Mouse (Mus musculus): ENCODE data around the gene 4930438A08Rik. TPM values are rescaled to one million over a fixed set of nuclear protein-coding genes. Genes with fewer than 3 reads are reported as not detected.

Gene 4930438A08Rik
- polyA plus RNA-seq, 1 experiment from 2014 or later: not detected

DNA sequence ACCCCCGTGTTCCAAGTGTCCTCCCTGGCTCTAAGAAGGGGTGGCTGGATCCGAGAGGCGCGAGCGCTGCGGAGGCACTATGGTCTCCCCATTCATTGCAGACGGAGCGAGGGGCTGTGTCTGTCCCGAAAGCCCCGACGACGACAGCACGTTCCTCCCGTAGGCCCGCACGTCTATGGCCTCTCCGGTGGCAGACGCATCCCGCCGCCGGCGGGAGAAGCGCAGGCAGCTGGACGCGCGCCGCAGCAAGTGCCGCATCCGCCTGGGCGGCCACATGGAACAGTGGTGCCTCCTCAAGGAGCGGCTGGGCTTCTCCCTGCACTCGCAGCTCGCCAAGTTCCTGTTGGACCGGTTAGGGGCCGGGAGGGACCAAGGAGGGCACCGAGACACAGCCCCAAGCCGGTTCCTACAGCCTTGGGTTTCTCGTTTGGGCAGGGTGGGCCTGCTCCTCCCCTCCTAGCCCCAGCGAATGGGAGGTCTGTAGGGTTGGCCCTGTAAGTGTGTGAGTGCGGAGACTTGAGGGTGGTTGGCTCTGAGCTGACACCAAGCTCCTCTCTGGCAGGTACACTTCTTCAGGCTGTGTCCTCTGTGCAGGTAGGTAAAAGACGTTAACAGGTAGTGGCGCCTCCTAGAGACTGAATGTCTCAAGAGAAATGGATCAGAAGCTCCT lies 32.9 kb downstream of the 4930438A08Rik start:
- Histone ChIP-seq H3K4me1 (peaks cover 15% of the 10 kb centered on the region), H3K4me2 (peak overlapping the region; percentile 91), H3K9ac (peak overlapping the region; percentile 84), H3K27me3 (no peaks in the 10 kb centered on the region), H3K9me3 (no peaks in the 10 kb centered on the region), H3K36me3 (peaks cover 12% of the 10 kb centered on the region; the same call in 1 of the 2 replicates), H3K27ac (peak overlapping the region; percentile 87), H3K4me3 (peak overlapping the region; percentile 57)
- 0% methylated on average over 42 of the region's 42 CpGs for WGBS
- peak; percentile 57 for ATAC-seq (ENCODE audit: insufficient number of reproducible peaks, insufficient read depth, low FRiP score, low TSS enrichment, low read depth)

DNA sequence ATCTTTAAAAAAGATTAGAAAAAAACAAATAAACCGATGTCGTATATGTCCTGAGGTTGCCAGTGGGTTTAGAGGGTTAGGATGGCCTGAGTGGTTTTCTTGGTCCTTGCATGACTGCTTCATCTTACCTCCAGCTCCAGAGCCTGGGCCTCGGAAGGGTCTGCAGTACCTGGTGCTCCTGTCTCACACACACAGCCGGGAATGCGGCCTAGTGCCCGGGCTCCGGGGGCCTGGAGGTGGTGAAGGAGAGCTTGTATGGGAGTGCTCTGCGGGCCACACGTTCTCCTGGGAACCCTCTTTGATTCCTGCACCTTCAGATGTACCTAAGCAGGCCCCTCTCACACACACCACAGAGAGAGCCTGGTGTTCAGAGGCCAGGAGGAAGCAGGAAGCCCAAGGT lies 34.1 kb downstream of the 4930438A08Rik start:
- Histone ChIP-seq H3K27me3 (no peaks in the 10 kb centered on the region), H3K9ac (no peak overlapping the region), H3K4me3 (no peak overlapping the region), H3K36me3 (peaks cover 12% of the 10 kb centered on the region; the same call in 1 of the 2 replicates), H3K27ac (no peak overlapping the region), H3K4me2 (no peak overlapping the region), H3K9me3 (no peaks in the 10 kb centered on the region), H3K4me1 (peaks cover 13% of the 10 kb centered on the region)
- 93% methylated on average over 9 of the region's 9 CpGs for WGBS
- ATAC-seq (ENCODE audit: insufficient number of reproducible peaks, insufficient read depth, low FRiP score, low TSS enrichment, low read depth): no peak

DNA sequence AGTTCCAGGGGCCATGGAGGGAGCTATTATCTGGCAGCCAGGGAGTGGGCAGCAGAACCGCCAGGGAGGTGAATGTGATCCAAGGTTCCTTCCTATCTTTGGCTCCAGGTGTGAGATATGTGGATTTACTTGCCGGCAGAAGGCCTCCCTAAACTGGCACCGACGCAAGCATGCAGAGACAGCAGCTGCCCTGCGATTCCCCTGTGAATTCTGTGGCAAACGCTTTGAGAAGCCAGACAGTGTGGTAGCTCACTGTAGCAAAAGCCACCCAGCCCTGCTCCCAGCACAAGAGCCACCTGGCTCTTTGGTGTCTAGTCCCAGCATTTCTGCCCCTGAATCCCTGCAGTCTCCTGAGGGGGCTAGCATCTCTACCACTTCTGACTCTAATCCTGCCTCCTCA lies 39.5 kb downstream of the 4930438A08Rik start:
- ATAC-seq (ENCODE audit: insufficient number of reproducible peaks, insufficient read depth, low FRiP score, low TSS enrichment, low read depth): no peak
- Histone ChIP-seq H3K27me3 (no peaks in the 10 kb centered on the region), H3K36me3 (peaks cover 58% of the 10 kb centered on the region), H3K9me3 (no peaks in the 10 kb centered on the region), H3K4me1 (no peaks in the 10 kb centered on the region), H3K9ac (no peak overlapping the region), H3K4me2 (no peak overlapping the region), H3K4me3 (no peak overlapping the region), H3K27ac (no peak overlapping the region)
- 82% methylated on average over 6 of the region's 6 CpGs for WGBS

DNA sequence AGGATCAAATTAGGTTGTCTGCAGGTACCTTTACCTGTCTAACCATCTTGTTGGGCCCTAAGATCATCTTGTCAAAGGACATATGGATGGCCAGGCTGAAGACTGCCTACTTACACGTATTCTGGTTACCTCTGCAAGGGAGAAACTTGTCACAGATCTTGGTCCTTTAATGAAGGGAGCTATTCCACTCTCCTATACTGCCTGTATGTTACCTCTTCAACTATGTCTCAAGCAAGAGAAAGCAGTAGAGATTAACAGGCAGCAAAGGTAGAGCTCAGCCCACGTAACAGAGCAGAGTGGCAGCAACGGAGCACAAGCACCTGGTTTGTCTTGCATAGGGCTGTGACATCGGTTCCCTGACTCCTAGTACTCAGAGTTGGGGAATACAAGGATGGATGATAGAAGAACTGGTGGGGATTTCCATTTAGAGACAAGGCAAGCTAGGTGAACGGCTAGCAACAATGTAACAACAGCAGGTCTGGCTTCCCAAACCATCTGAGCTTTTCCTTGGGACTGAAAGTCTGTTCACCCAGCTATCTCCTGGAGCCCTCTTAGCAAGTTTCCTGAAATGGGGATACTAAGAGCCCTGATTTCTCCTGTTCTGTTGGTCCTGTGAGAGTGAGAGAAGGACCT lies 41.1 kb downstream of the 4930438A08Rik start:
- peaks cover 59% of the 10 kb centered on the region for H3K36me3 ChIP-seq
- no peak overlapping the region for H3K4me3 ChIP-seq
- WGBS: 91% methylated on average over 5 of the region's 5 CpGs
- H3K9ac ChIP-seq: no peak overlapping the region
- no peaks in the 10 kb centered on the region for H3K27me3 ChIP-seq
- no peak for ATAC-seq (ENCODE audit: insufficient number of reproducible peaks, insufficient read depth, low FRiP score, low TSS enrichment, low read depth)
- H3K4me2 ChIP-seq: no peak overlapping the region
- H3K9me3 ChIP-seq: no peaks in the 10 kb centered on the region
- H3K27ac ChIP-seq: no peak overlapping the region
- H3K4me1 ChIP-seq: no peaks in the 10 kb centered on the region

DNA sequence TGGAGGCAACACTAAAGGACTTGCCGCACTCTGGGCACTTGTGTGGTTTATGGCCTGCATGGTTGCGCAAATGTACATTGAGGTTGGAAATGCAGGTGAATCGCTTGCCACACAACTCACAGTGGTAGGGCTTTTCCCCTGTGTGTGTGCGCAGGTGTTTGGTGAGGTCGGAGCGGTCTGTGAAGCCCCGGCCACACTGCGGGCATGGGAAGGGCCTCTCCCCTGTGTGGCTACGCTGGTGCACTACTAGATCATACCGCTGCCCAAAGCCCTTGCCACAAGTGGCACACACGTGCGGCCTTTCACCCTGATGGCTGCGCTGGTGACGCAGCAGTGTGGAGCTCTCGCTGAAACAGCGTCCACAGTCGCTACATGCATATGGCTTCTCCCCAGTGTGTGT lies 41.7 kb downstream of the 4930438A08Rik start:
- H3K9ac ChIP-seq: no peak overlapping the region
- H3K27ac ChIP-seq: no peak overlapping the region
- WGBS: 86% methylated on average over 17 of the region's 17 CpGs
- no peaks in the 10 kb centered on the region for H3K9me3 ChIP-seq
- no peak overlapping the region for H3K4me2 ChIP-seq
- ATAC-seq (ENCODE audit: insufficient number of reproducible peaks, insufficient read depth, low FRiP score, low TSS enrichment, low read depth): 0 out of 2 replicates have a peak, but pooled peaks have one; percentile 34
- peaks cover under 1% of the 10 kb centered on the region; the same call in 1 of the 2 replicates for H3K4me1 ChIP-seq
- no peaks in the 10 kb centered on the region for H3K27me3 ChIP-seq
- H3K4me3 ChIP-seq: no peak overlapping the region
- H3K36me3 ChIP-seq: peaks cover 56% of the 10 kb centered on the region

DNA sequence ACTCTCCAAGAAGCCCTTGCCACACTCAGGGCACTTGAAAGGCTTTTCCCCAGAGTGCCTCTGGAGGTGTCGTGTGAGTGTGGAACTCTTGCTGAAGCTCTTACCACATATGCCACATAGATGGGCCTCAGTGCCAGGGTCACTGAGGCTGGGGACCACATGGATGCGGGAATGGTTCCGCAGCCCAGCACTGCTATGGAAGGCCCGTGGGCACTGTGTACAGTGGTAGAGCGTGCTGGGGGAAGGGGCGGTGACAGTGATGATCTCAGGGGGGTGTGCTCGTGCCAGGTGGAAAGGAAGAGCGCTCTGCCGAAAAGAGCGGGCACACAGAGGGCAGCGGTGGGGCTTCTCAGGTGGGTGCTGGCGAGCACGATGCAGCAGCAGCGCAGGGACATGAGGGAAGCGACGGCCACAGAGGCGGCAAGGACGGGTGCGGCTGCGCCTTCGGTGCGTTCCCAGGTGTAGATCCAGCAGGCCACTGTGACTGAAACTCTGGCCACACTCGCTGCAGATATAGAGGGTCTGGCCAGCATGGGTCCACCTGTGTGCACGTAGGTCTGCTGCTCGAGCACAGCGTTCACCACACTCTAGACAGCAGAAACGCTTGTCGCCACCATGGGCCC lies 42.3 kb downstream of the 4930438A08Rik start:
- peaks cover 6% of the 10 kb centered on the region for H3K4me1 ChIP-seq
- H3K4me2 ChIP-seq: no peak overlapping the region
- peaks cover 52% of the 10 kb centered on the region for H3K36me3 ChIP-seq
- ATAC-seq (ENCODE audit: insufficient number of reproducible peaks, insufficient read depth, low FRiP score, low TSS enrichment, low read depth): 0 out of 2 replicates have a peak, but pooled peaks have one; percentile 56
- no peak overlapping the region for H3K9ac ChIP-seq
- no peak overlapping the region for H3K4me3 ChIP-seq
- H3K27me3 ChIP-seq: no peaks in the 10 kb centered on the region
- WGBS: 73% methylated on average over 28 of the region's 28 CpGs
- H3K9me3 ChIP-seq: no peaks in the 10 kb centered on the region
- no peak overlapping the region for H3K27ac ChIP-seq

DNA sequence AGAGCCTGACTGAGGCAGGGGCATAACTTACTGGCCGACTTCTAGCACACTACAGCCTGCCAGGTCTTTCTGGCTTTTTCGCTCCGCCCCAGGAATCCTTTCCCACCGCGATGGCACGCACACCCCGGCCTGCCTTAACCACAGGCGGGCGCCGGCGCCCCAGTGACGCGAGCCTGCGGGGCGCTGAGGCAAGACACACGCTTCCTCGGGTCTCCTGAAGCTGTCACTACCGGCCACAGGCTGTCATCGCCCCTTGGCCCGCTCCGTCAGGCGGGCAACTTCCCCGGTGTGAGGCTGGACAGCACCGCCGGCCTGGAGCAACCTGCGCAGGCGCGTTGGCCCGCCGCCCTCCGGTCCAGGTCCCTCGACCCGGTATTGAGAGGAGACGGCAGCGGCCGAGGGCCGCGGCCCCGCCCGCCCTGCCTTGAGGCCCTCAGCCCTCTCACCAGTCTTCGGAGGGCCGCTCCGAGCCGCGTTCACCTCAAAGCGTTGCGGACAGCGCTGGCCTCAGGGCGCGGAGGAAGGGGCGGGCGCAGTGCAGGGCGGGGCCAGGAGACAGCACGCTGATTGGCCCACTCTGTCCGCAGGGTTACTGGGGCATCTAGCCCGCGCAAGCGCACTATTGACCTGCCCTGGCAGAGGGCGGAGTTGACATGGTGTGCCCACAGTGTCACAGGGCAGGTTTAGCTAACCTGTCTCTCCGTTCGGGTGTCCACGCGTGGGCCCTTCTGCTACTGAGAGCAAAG lies 48.4 kb downstream of the 4930438A08Rik start:
- WGBS: under 1% methylated on average over 60 of the region's 63 CpGs
- peaks cover 20% of the 10 kb centered on the region for H3K4me1 ChIP-seq
- ATAC-seq (ENCODE audit: insufficient number of reproducible peaks, insufficient read depth, low FRiP score, low TSS enrichment, low read depth): peak; percentile 99
- peak overlapping the region; percentile 98 for H3K27ac ChIP-seq
- peak overlapping the region; percentile 88 for H3K4me2 ChIP-seq
- no peaks in the 10 kb centered on the region for H3K9me3 ChIP-seq
- no peaks in the 10 kb centered on the region for H3K27me3 ChIP-seq
- peak overlapping the region; percentile 89 for H3K9ac ChIP-seq
- H3K36me3 ChIP-seq: peaks cover 30% of the 10 kb centered on the region
- peak overlapping the region; percentile 86 for H3K4me3 ChIP-seq

DNA sequence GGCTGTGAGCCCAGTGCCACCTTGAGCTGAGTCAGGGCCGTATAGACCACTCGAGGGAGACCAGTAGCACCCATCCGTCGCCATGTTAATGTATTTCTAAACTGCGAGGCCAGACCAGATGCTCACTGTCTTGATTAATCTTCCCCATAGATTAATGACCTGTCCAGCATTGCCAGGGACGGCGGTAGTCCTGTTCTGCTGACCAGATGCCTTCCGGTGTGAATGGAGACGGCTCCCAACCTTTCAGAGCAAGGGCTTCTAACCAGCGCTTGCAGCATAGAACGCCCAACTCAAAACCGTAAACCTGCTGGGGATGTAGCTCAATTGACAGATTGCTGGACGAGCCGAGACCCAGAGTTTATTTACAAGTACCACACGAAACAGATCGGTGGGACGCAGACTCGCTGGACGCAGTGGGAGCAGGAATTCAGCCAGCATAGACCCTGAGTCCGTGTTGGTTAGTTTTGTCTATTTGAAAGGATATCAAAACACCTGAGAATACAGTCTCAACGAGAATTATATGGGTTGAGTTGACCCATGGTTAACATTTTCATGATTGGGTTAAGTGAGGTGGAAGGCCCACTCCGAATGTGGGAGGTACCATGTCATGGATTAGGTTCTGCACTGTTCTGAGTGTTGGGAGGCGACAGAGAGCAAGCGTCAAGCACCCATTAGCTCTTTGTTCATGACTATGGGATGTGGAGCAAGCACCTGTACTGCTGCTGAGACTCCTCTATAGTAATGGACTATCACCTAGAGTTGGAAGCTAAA lies 49.2 kb downstream of the 4930438A08Rik start:
- peak overlapping the region; percentile 98 for H3K27ac ChIP-seq
- peak overlapping the region; percentile 88 for H3K4me2 ChIP-seq
- H3K4me3 ChIP-seq: peak overlapping the region; percentile 86
- H3K4me1 ChIP-seq: peaks cover 23% of the 10 kb centered on the region
- H3K27me3 ChIP-seq: no peaks in the 10 kb centered on the region
- H3K9me3 ChIP-seq: no peaks in the 10 kb centered on the region
- peak overlapping the region; percentile 89 for H3K9ac ChIP-seq
- 0 out of 2 replicates have a peak, but pooled peaks have one; percentile 7 for ATAC-seq (ENCODE audit: insufficient number of reproducible peaks, insufficient read depth, low FRiP score, low TSS enrichment, low read depth)
- WGBS: 11% methylated on average over 24 of the region's 24 CpGs
- peaks cover 23% of the 10 kb centered on the region for H3K36me3 ChIP-seq

DNA sequence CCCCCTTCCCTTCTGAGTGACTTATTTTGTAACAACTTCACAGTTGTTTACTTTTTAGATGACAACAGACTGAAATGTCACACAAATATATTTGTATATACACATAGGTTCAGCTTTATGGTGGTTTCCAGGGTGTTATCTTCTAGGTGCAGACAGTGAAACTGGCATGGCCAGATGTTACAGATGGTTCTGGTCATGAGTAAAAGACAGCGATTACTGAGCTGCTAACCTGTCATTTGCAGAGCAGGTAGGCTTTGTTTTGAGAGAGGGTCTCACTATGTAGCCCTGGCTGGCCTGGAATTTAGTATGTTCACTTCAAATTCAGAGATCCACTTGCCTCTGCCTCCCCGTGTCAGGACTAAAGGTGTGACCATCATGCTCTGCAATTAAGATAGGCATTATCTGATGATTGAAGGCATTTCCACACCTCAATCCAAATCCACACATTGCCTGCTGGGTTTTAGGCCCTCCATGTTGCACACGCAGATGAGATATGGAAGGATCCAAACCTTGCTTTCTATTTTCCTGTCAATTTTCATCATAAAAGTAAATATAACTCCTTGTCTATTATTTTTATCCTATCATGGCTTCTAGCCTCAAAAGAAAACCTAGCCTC lies 50.1 kb downstream of the 4930438A08Rik start:
- WGBS: 85% methylated on average over 3 of the region's 3 CpGs
- Histone ChIP-seq H3K9me3 (no peaks in the 10 kb centered on the region), H3K9ac (no peak overlapping the region), H3K4me2 (no peak overlapping the region), H3K27me3 (no peaks in the 10 kb centered on the region), H3K27ac (no peak overlapping the region), H3K4me3 (no peak overlapping the region), H3K4me1 (peaks cover 31% of the 10 kb centered on the region), H3K36me3 (peaks cover 16% of the 10 kb centered on the region)
- no peak for ATAC-seq (ENCODE audit: insufficient number of reproducible peaks, insufficient read depth, low FRiP score, low TSS enrichment, low read depth)

DNA sequence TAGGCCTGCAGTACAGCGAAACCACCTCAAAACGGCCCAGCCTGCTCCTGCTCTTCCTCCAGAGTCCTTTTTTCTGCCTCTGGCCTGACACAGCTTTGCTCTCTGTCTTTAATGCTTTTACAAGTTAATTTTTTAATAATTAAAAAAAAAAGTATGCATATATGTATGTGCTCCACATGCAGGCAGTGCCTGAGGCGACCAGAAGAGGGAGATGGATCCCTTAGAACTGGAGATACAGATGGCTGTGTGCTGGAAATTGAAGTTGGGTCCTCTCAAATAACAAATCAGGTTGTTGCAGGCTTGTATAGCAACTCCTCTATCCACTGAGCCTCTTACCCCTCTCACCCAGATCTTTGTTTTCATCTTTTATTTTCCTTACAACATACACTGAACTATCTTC lies 52.2 kb downstream of the 4930438A08Rik start:
- WGBS: 92% methylated on average over 3 of the region's 3 CpGs
- no peak overlapping the region for H3K9ac ChIP-seq
- H3K27me3 ChIP-seq: no peaks in the 10 kb centered on the region
- H3K9me3 ChIP-seq: no peaks in the 10 kb centered on the region
- peaks cover 33% of the 10 kb centered on the region for H3K4me1 ChIP-seq
- H3K4me2 ChIP-seq: no peak overlapping the region
- no peak overlapping the region for H3K27ac ChIP-seq
- no peak overlapping the region for H3K4me3 ChIP-seq
- ATAC-seq (ENCODE audit: insufficient number of reproducible peaks, insufficient read depth, low FRiP score, low TSS enrichment, low read depth): no peak
- peaks cover 16% of the 10 kb centered on the region for H3K36me3 ChIP-seq
